Mouse (Mus musculus) olfactory bulb, adult 2 months (tissue): Measurements from ENCODE around the gene Siah3.

ENCODE experiments used
- CTCF ChIP-seq: fragments of 200-500 bp; IDR thresholded peaks from 2 replicates; pipeline ENCODE4 v1.5.1; 2012; ENCODE audit warnings: low read depth, mild to moderate bottlenecking, low read length, moderate library complexity; ENCODE audit not compliant: insufficient read depth
- POLR2A ChIP-seq: fragments of 200-500 bp; IDR thresholded peaks from 2 replicates; pipeline ENCODE4 v1.6.1; 2012; ENCODE audit warnings: mild to moderate bottlenecking, low read depth, low read length, moderate library complexity; ENCODE audit not compliant: insufficient read depth

DNA sequence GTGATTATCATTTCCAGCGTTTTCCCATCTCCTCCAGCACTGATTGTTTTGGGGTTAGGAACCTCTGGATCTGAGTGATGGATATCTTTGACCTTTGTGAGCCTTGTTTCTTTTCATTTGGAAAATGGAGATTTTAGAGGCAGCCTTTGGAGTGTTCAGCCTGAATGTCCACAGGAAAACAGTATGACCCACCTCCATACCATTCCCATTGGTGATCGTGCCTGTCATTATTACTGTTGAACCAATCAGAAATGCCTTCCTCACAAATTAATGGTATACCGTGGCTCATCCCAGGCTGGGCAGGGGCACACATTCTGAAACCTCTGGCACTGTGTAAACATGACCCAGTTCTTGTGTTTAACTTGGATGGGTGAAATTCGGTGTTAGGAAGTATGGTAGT is 6.0 kb downstream of the Siah3 start:
- TF ChIP-seq CTCF, result no peak
- no peak for TF ChIP-seq POLR2A
